Mouse (Mus musculus): ENCODE data around the gene Apol9b. TPM values are rescaled to one million over a fixed set of nuclear protein-coding genes. Genes with fewer than 3 reads are reported as not detected.

Apol9b gene
- polyA plus RNA-seq, 1 experiment = 1.7 TPM

DNA sequence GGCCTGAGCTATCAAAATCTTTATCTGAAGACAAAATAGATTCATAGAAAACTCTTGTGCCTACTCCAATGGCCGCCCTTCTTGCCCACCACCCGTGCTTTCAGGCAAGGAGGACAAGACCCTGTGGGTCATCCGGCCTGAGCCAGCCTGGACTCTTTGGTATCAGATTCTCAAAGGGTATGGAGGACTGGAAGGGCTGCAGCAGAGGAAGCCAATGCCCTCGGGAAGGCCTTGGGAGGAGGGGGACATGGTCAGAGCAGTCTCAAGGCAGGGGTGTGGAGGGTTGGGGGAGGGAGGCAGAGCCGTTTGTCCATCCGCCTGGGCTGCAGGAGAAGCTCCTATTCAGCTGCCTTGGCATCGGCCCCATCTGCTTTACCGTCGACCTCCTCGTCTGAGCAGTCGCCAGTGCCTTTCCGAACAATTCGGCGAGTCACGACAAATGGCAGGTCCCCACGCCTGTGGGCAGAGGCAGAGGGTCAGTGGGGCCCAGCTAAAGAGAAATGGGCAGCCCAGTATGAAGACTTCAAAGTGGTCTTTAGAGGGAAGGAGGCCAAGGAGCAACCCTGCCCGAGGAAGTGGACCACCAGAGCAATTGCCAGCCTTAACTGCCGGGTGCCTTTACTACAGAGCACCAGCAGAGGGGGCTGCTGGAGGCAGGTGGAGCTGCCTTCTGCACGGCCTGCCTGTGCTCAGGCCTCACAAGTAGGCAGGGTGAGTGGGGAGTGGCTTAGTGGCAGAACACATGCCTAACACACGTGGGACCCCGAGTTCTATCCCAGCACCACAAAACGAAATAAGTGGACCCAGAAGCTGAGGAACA, 32.9 kb downstream of the Apol9b start:
- DNase-seq = no peak
- peaks cover 14% of the 10 kb centered on the region for H3K4me1 ChIP-seq (ENCODE audit: control insufficient read depth, insufficient read depth, low read length)
- WGBS = 76% methylated on average over 22 of the region's 22 CpGs

DNA sequence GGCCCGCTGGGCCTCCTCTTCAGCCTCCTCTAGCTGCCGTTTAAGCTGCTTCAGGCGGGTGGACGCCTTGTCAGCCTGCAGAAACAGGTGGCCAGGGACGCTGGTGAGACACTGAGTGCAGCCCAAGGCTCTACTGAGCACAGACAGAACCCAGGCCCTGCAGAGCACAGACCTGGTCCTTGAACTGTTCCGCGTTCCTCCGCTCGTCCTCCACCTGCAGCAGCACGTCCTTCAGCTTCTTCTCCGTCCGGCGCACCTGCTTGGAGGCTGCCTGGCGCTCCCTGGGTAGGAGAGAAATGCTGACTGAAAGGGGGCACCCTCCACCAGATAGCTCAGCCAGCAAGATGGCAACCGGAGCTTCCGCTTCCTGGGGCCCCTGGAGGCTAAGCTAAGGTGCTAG, 34.2 kb downstream of the Apol9b start:
- Histone ChIP-seq H3K4me1 (ENCODE audit: control insufficient read depth, insufficient read depth, low read length) (peaks cover 14% of the 10 kb centered on the region), H3K4me3 (replicated peaks; ENCODE audit: extremely low read depth, low read depth, low read length) (no peak overlapping the region)
- 91% methylated on average over 16 of the region's 16 CpGs for WGBS
- no peak for TF ChIP-seq POLR2A (IDR thresholded peaks at IDR 0.05; ENCODE audit: borderline replicate concordance, extremely low read depth, low read depth, low read length)
- no peak for TF ChIP-seq CTCF (IDR thresholded peaks at IDR 0.05; ENCODE audit: insufficient read depth, low read length)
- DNase-seq = no peak

More for the DNA sequence above, 32.9 kb downstream of the Apol9b start:
- H3K4me3 ChIP-seq (replicated peaks; ENCODE audit: extremely low read depth, low read depth, low read length) = no peak overlapping the region
- no peak for TF ChIP-seq POLR2A (IDR thresholded peaks at IDR 0.05; ENCODE audit: borderline replicate concordance, extremely low read depth, low read depth, low read length)
- peak; percentile 58 for TF ChIP-seq CTCF (IDR thresholded peaks at IDR 0.05; ENCODE audit: insufficient read depth, low read length)

DNA sequence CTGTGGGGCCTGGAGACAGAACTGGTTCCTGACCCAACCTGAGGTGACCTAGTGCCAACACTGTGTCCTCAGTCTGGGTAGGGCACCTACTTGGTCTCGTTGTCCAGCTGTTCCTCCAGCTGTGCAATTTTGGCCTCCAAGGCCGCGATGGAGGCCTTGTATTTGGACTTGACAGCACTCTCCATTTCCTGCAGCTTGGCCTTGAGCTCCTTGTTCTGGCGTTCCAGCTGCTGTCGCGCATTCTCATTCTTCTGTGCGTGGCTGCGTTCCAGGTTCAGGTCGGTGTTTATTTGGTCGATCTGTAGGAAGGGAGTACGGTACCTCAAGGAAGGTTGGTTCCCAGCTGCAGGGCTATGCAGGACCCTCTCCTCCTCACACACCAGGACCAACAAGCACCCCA, 34.9 kb downstream of the Apol9b start:
- Histone ChIP-seq H3K4me3 (replicated peaks; ENCODE audit: extremely low read depth, low read depth, low read length) (no peak overlapping the region), H3K4me1 (ENCODE audit: control insufficient read depth, insufficient read depth, low read length) (peaks cover 14% of the 10 kb centered on the region)
- TF ChIP-seq POLR2A (IDR thresholded peaks at IDR 0.05; ENCODE audit: borderline replicate concordance, extremely low read depth, low read depth, low read length) (no peak), CTCF (IDR thresholded peaks at IDR 0.05; ENCODE audit: insufficient read depth, low read length) (no peak)
- WGBS = 44% methylated on average over 11 of the region's 11 CpGs
- no peak for DNase-seq

DNA sequence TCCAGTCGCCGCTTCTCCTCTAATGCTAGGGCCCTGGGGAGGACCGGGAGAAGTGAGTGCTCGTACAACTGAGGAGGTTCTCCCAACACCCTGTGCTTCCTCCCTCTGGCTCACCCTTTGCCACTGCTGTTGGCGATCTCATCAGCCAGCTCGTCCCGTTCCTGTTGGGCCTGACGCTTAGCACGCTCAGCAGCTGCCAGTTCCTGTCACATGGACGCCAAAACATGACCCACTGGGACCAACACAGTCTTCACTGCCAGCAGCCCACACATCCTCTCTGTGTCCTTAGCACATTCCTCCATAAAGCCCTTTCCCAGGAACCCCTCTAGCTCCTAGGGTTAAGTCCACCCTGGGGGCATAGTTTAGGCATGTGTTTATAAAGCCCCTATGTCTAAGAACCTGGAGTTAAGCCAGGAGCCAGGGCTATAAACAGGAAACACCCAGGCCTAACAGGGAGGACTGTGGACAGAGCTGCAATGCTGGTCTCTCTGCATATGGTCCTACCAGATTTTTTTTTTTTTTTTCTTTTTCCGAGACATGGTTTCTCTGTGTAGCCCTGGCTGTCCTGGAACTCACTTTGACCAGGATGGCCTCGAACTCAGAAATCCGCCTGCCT, 35.7 kb downstream of the Apol9b start:
- peaks cover 14% of the 10 kb centered on the region for H3K4me1 ChIP-seq (ENCODE audit: control insufficient read depth, insufficient read depth, low read length)
- peak; percentile 47 for DNase-seq
- no peak for TF ChIP-seq CTCF (IDR thresholded peaks at IDR 0.05; ENCODE audit: insufficient read depth, low read length)
- TF ChIP-seq POLR2A (IDR thresholded peaks at IDR 0.05; ENCODE audit: borderline replicate concordance, extremely low read depth, low read depth, low read length) = peak; percentile 49; the same call in 1 of the 2 replicates
- H3K4me3 ChIP-seq (replicated peaks; ENCODE audit: extremely low read depth, low read depth, low read length) = no peak overlapping the region
- 49% methylated on average over 13 of the region's 13 CpGs for WGBS

DNA sequence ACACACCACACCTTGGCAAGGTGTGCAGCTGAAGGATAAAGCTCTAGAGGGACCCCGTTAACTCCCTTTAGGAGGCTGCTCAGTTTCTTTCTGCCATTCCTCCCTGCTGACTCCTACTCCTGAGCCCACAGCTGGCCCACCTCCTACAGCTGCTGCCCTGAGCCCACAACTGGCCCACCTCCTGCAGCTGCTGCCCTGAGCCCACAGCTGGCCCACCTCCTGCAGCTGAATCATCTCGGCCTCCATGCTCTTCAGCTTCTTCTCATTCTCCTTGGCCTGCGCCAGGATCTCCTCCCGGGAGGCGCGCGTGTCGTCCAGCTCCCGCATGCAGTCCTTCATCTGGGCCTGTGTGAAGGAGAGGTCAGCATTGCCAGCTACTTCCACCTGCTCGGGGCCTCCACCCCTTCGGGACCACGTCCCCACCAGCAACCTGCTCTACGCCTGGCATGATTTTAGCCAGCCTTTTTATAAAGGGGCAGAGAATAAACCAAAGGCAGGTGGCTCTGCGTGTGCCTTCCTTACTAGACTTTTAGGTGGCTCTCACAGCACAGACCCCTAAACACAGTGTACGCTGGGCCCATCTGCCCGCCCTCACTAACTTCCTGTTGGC, 36.8 kb downstream of the Apol9b start:
- 81% methylated on average over 16 of the region's 16 CpGs for WGBS
- no peak for TF ChIP-seq CTCF (IDR thresholded peaks at IDR 0.05; ENCODE audit: insufficient read depth, low read length)
- TF ChIP-seq POLR2A (IDR thresholded peaks at IDR 0.05; ENCODE audit: borderline replicate concordance, extremely low read depth, low read depth, low read length) = no peak
- no peak for DNase-seq
- no peak overlapping the region for H3K4me3 ChIP-seq (replicated peaks; ENCODE audit: extremely low read depth, low read depth, low read length)
- H3K4me1 ChIP-seq (ENCODE audit: control insufficient read depth, insufficient read depth, low read length) = peaks cover 14% of the 10 kb centered on the region

DNA sequence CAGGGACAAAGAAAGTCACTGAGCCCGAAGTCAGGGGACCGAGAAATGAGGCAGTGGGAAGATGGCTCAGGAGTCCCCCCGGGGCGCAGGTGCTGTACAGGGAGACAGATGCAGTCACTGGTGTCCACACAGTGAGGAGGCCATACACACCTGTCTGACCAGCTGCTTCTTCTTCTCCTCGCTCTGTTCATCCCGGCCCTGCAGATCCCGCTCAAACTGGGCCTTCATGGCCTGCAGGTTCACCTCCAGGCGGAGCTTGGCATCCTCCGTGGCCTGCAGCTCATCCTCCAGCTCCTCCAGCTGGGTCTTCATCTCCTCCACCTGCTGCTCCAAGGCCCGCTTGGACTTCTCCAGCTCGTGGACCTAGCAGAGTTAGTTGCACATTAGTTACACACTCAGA, 38.1 kb downstream of the Apol9b start:
- WGBS = 91% methylated on average over 11 of the region's 11 CpGs

DNA sequence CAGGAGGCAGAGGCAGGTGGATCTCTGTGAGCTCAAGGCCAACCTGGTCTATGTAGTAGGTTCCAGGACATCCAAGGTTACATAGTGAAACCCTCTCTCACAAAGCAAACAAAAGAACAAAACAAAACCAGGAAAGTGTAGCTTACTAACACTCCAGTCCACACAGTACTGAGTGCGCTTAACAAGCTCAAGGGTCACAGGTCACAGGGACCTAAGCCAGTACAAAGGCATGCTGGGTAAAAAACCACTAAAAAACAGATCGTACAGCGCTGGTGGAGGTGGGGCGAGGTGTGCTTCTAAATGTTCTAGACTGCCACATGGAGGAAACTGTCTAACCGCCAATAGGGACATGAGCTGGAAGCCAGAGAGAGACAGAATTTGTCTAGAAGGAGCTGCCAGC, 41.5 kb downstream of the Apol9b start:
- WGBS = 76% methylated on average over 5 of the region's 5 CpGs
- TF ChIP-seq POLR2A (IDR thresholded peaks at IDR 0.05; ENCODE audit: borderline replicate concordance, extremely low read depth, low read depth, low read length) (no peak), CTCF (IDR thresholded peaks at IDR 0.05; ENCODE audit: insufficient read depth, low read length) (no peak)
- no peak overlapping the region for H3K4me3 ChIP-seq (replicated peaks; ENCODE audit: extremely low read depth, low read depth, low read length)
- H3K4me1 ChIP-seq (ENCODE audit: control insufficient read depth, insufficient read depth, low read length) = peaks cover 3% of the 10 kb centered on the region; the same call in 1 of the 2 replicates
- no peak for DNase-seq

More for the DNA sequence above, 38.1 kb downstream of the Apol9b start:
- DNase-seq = no peak
- no peak for TF ChIP-seq POLR2A (IDR thresholded peaks at IDR 0.05; ENCODE audit: borderline replicate concordance, extremely low read depth, low read depth, low read length)
- no peak for TF ChIP-seq CTCF (IDR thresholded peaks at IDR 0.05; ENCODE audit: insufficient read depth, low read length)
- Histone ChIP-seq H3K4me3 (replicated peaks; ENCODE audit: extremely low read depth, low read depth, low read length) (no peak overlapping the region), H3K4me1 (ENCODE audit: control insufficient read depth, insufficient read depth, low read length) (peaks cover 14% of the 10 kb centered on the region)

DNA sequence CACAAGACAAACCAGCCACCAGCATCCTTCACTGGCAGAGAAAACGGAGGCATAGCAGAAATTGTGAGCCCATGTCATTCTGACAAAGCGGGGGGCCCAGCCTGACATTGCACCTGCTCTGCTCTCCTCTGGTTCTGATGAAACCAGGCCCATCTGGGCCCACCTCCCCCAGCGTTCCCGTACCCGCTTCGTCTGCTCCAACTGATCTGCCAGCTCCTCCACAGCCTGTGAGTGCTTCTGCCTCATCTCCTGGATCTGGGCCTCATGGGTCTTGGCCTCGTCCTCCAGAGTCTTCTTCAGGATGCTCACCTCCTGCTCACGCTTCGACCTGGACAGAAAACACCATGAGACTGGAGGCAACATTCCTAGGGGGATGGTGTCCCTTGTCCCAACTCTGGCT, 42.1 kb downstream of the Apol9b start:
- DNase-seq = no peak
- Histone ChIP-seq H3K4me1 (ENCODE audit: control insufficient read depth, insufficient read depth, low read length) (no peaks in the 10 kb centered on the region; the same call in 1 of the 2 replicates), H3K4me3 (replicated peaks; ENCODE audit: extremely low read depth, low read depth, low read length) (no peak overlapping the region)
- no peak for TF ChIP-seq CTCF (IDR thresholded peaks at IDR 0.05; ENCODE audit: insufficient read depth, low read length)
- 94% methylated on average over 9 of the region's 9 CpGs for WGBS

DNA sequence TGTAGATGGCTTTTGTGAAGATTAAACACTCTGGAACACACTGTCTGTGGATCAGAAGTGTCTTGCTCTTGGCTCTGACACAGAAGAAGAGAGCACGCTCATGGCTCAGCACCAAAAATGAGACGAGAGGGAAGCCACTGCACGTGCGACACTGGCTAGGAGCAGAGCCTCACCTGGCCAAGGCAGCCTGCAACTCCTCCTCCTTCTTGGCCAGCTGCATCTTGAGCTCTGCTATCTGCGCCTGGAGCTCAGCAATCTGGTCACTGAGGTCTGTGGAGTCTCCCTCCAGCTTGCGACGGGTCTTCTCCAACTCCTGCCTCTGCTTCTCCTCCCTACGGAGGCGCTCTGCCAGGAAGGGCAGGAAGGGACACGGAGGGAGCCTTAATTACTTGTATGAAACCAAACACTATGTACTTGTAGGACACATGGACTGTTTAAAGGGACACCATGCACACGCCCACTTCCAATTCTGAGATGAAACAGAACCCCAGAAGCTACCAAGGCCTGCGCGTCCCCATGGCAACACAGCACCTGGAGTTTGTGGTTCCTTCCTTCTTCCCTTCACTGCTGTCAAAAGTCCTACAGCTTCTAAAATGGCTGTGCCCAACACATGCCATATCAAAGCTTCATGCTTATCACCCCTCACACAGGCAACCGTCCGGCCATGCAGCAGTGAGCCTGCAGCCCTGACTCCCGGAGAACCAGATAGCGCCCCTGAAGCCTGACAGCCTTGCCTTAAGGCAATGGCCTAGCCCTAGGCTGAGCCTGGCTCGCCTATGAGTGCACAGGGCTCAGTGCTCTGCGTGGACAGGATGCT, 44.5 kb downstream of the Apol9b start:
- no peak for TF ChIP-seq CTCF (IDR thresholded peaks at IDR 0.05; ENCODE audit: insufficient read depth, low read length)
- no peak for TF ChIP-seq POLR2A (IDR thresholded peaks at IDR 0.05; ENCODE audit: borderline replicate concordance, extremely low read depth, low read depth, low read length)
- 75% methylated on average over 19 of the region's 19 CpGs for WGBS
- Histone ChIP-seq H3K4me1 (ENCODE audit: control insufficient read depth, insufficient read depth, low read length) (no peaks in the 10 kb centered on the region), H3K4me3 (replicated peaks; ENCODE audit: extremely low read depth, low read depth, low read length) (no peak overlapping the region)
- no peak for DNase-seq

All from lung, adult 2 months (tissue).